Mouse (Mus musculus) ES-Bruce4 (cell line): ENCODE measurements around the gene Scaf1. TPM values are rescaled to one million over a fixed set of nuclear protein-coding genes. Genes with fewer than 3 reads are reported as not detected.

Experiments
- H3K27ac ChIP-seq: 2 replicates; pipeline ENCODE4 v1.5.1; 2012; ENCODE audit warnings: low read length, inconsistent platforms; ENCODE audit not compliant: insufficient read depth
- H3K27me3 ChIP-seq: 2 replicates; pipeline ENCODE4 v1.6.1; 2012; ENCODE audit warnings: mild to moderate bottlenecking, low read length, inconsistent platforms; ENCODE audit not compliant: control insufficient read depth, poor library complexity, insufficient read depth, severe bottlenecking
- H3K36me3 ChIP-seq: 2 replicates; pipeline ENCODE4 v1.6.1; 2012; ENCODE audit warnings: inconsistent platforms, mild to moderate bottlenecking, low read length, moderate library complexity; ENCODE audit not compliant: control insufficient read depth, poor library complexity, insufficient read depth, severe bottlenecking
- H3K4me1 ChIP-seq: one replicate; pipeline ENCODE4 v1.8.1; 2011; ENCODE audit warnings: low read length; ENCODE audit not compliant: control insufficient read depth, insufficient read depth
- H3K4me3 ChIP-seq: 2 replicates; pipeline ENCODE4 v1.5.1; 2011; ENCODE audit warnings: low read depth, mild to moderate bottlenecking, low read length
- H3K9ac ChIP-seq: 2 replicates; pipeline ENCODE4 v1.6.1; 2012; ENCODE audit warnings: low read depth, mild to moderate bottlenecking, inconsistent platforms; ENCODE audit not compliant: poor library complexity, severe bottlenecking
- H3K9me3 ChIP-seq: replicated peaks from 2 replicates; pipeline ENCODE4 v1.6.1; 2012; ENCODE audit warnings: mild to moderate bottlenecking, low read length, inconsistent platforms; ENCODE audit not compliant: control insufficient read depth, poor library complexity, insufficient read depth, severe bottlenecking
- CTCF ChIP-seq: IDR thresholded peaks from one replicate; pipeline ENCODE4 v1.8.1; 2011; ENCODE audit warnings: low read depth, low read length
- EP300 ChIP-seq: IDR thresholded peaks from 2 replicates; pipeline ENCODE4 v1.6.1; 2011; ENCODE audit warnings: low read depth, low read length; ENCODE audit not compliant: insufficient read depth
- POLR2A ChIP-seq: IDR thresholded peaks from one replicate; pipeline ENCODE4 v1.8.1; 2011; ENCODE audit warnings: low read length; ENCODE audit not compliant: insufficient read depth
- polyA plus RNA-seq: library from polyadenylated mRNA; stranded (reverse); fragments of >200 nt; gene quantifications from 2 replicates; pipeline ENCODE4 v1.2.4, GENCODE M21; 2011; ENCODE audit warnings: low read depth; ENCODE audit not compliant: missing spikeins, insufficient read depth, insufficient read length

Scaf1 gene
- polyA plus RNA-seq, 1 experiment, result 64.2 TPM

DNA sequence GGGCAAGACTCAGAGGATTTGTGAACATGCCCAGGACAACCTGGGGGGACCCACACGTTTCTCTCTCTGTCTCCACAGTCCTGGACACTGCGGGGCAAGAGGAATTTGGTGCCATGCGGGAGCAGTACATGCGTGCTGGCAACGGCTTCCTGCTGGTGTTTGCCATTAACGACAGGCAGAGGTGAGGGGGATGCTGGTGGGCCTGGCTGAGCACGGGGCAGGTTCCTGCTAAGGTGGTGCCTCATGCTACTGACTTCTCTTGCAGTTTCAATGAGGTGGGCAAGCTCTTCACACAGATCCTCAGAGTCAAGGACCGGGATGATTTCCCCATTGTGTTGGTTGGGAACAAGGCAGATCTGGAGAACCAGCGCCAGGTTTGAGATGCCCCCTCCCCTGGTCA is 4.1 kb upstream of the Scaf1 start:
- Histone ChIP-seq H3K27me3 (no peaks in the 10 kb centered on the region), H3K4me3 (no peak overlapping the region), H3K27ac (no peak overlapping the region), H3K4me1 (no peaks in the 10 kb centered on the region), H3K36me3 (no peaks in the 10 kb centered on the region), H3K9me3 (no peaks in the 10 kb centered on the region), H3K9ac (no peak overlapping the region)
- no peak for TF ChIP-seq CTCF
- TF ChIP-seq POLR2A, result no peak
- TF ChIP-seq EP300, result no peak

DNA sequence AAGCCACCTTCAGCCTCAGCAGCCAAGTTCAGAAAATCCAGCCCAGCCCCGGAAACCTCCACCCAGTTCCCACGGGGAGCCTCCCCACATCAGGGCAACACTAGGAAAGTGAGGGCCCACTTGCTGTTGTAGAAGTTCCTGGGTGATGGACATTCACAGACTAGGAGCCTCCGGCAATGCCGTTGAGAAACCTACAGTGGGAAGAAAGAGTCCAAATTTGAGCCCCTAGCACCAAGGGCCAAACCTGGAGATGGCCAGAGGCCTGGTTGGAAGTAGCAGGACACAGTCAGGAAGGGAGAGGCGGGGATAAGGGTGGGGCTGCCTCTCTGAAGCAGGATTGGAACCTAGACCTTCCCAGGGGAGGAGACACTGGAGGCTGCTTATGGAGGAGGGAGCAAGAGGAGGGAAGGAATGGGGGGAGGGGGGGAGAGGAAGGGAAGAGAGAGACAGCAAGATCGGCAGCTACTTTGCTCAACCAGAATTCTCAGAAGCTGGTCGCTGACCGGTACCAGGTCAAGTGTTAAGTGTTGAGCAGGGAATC is 2.9 kb upstream of the Scaf1 start:
- 0 out of 2 replicates have a peak overlapping the region, but pooled peaks have one; percentile 23 for H3K4me3 ChIP-seq
- H3K27me3 ChIP-seq, result no peaks in the 10 kb centered on the region
- H3K9ac ChIP-seq, result no peak overlapping the region
- no peaks in the 10 kb centered on the region for H3K36me3 ChIP-seq
- no peak overlapping the region for H3K27ac ChIP-seq
- TF ChIP-seq CTCF (no peak), EP300 (no peak), POLR2A (no peak)
- no peaks in the 10 kb centered on the region for H3K4me1 ChIP-seq
- no peaks in the 10 kb centered on the region for H3K9me3 ChIP-seq

DNA sequence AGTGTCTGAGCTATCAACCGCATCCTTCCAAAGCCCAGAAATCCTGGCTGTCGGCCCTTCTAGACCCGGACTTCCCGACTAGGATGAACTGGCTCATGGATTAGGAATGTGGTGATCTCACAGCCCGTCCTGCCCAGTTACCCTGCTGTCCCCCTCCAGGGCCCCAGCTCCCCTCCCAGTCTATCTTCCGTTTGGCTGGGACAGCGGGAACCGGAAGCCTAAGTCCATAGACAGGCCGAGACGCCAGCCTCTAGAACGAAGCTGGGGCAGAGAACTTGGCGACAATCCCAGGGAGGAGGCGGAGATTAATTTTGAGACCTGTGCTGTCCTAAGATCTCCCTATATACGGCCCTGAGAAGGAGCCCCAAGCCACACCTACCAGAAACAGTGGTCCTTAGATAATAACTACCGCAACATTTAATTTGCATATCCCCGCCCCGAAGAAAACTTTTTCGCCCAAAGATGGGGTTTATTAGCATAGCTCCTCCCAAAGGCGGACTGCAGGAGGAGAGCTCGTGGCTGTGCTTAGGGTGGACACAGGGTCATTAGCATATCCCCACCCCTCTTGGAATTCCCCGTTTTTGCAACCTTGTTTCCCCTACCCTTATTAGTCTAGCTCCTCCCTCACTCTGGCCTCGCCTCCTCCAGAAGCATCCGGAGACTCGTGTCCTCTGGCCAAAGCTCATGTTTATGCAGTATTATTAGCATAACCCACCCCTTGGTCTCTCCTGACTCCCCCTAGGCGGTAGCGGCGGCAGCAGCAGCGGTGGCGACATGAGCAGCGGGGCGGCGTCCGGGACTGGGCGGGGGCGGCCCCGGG is 1.3 kb upstream of the Scaf1 start, which contains the start of gene Rras:
TSS of gene Rras (plus strand) at position 720 of the 820 bp plus-strand sequence.
- Histone ChIP-seq H3K27ac (peak within 1 kb of the TSS; percentile 28; the same call in 1 of the 2 replicates), H3K4me3 (peak within 1 kb of the TSS; percentile 84), H3K9ac (peak within 1 kb of the TSS; percentile 96), H3K36me3 (peaks cover 5% of the 10 kb centered on the region; the same call in 1 of the 2 replicates), H3K4me1 (no peaks in the 10 kb centered on the region), H3K9me3 (no peaks in the 10 kb centered on the region), H3K27me3 (no peaks in the 10 kb centered on the region)
- TF ChIP-seq POLR2A (no peak), EP300 (no peak), CTCF (no peak)

GRCm38 (mm10) chr7:45016761-45017160 is 598 bp upstream of the Scaf1 start:
- TF ChIP-seq CTCF (no peak), EP300 (no peak), POLR2A (no peak)
- Histone ChIP-seq H3K27ac (peak overlapping the region; percentile 9; the same call in 1 of the 2 replicates), H3K9me3 (no peaks in the 10 kb centered on the region), H3K27me3 (no peaks in the 10 kb centered on the region), H3K4me3 (peak overlapping the region; percentile 84), H3K36me3 (peaks cover 9% of the 10 kb centered on the region; the same call in 1 of the 2 replicates), H3K9ac (peak overlapping the region; percentile 96), H3K4me1 (no peaks in the 10 kb centered on the region)

- Histone ChIP-seq H3K27me3 (no peaks in the 10 kb centered on the region), H3K4me1 (no peaks in the 10 kb centered on the region), H3K36me3 (peaks cover 14% of the 10 kb centered on the region; the same call in 1 of the 2 replicates), H3K9ac (peak overlapping the region; percentile 96), H3K4me3 (peak overlapping the region; percentile 89), H3K9me3 (no peaks in the 10 kb centered on the region), H3K27ac (peak overlapping the region; percentile 62)
- TF ChIP-seq POLR2A (no peak), EP300 (no peak), CTCF (no peak)
Observed at GRCm38 (mm10) chr7:45015344-45015956, 713 bp downstream of the Scaf1 start.

- Histone ChIP-seq H3K36me3 (peaks cover 17% of the 10 kb centered on the region; the same call in 1 of the 2 replicates), H3K27ac (no peak overlapping the region), H3K27me3 (no peaks in the 10 kb centered on the region), H3K4me3 (no peak overlapping the region), H3K4me1 (no peaks in the 10 kb centered on the region), H3K9ac (no peak overlapping the region), H3K9me3 (no peaks in the 10 kb centered on the region)
- TF ChIP-seq POLR2A (no peak), EP300 (no peak), CTCF (no peak)
Observed at GRCm38 (mm10) chr7:45014096-45014451, 2.1 kb downstream of the Scaf1 start.
